Mouse (Mus musculus) stomach, postnatal 0 days (tissue): ENCODE results near the gene Ovca2.

Experiments used
- CTCF ChIP-seq: IDR thresholded peaks from 2 replicates; pipeline ENCODE4 v1.5.1; 2016; ENCODE audit warnings: antibody characterized with exemption, low read depth, mild to moderate bottlenecking, moderate library complexity
- EP300 ChIP-seq: optimal IDR thresholded peaks from 2 replicates; pipeline ENCODE3; 2016; ENCODE audit warnings: antibody characterized with exemption

DNA sequence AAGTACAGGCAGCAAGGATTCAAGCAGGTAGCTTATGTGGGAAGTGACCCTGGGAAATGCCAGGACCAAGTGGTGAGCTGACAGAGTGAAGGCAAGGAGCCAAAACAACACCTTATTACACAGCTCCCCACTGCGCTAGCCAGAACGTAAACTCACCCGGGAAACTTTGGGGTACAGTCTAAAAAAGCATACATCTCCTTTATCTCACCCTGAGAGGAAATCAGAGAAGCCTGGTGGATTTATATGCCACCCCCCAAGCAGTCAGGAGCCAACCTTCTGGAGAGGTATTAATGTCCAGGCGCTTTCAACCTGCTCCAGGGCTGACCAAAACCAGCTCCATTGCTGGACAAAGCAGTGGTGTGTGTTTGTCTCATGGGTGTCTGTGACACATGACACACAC, 25.3 kb upstream of the Ovca2 start:
- no peak for TF ChIP-seq CTCF
- TF ChIP-seq EP300: no peak
